Mouse (Mus musculus): ENCODE data around the gene Fras1. TPM values are rescaled to one million over a fixed set of nuclear protein-coding genes. Genes with fewer than 3 reads are reported as not detected.

The Fras1 gene
- polyA plus RNA-seq, 1 experiment from 2014 or later, result 0.81 TPM

GRCm38 (mm10) chr5:96405139-96405842, 31.5 kb downstream of the Fras1 start:
- no peaks in the 10 kb centered on the region for H3K4me1 ChIP-seq (replicated peaks)
- H3K27me3 ChIP-seq, result no peaks in the 10 kb centered on the region
- H3K36me3 ChIP-seq (replicated peaks), result no peaks in the 10 kb centered on the region
- H3K4me3 ChIP-seq (replicated peaks), result no peak overlapping the region
- ATAC-seq (ENCODE audit: insufficient read depth), result no peak
- WGBS (ENCODE audit: insufficient replicate concordance), result 54% methylated on average over 8 of the region's 8 CpGs
- H3K9ac ChIP-seq, result no peak overlapping the region
- H3K4me2 ChIP-seq, result no peak overlapping the region
- no peaks in the 10 kb centered on the region for H3K9me3 ChIP-seq (replicated peaks)
- no peak overlapping the region for H3K27ac ChIP-seq (replicated peaks)

- 57% methylated on average over 2 of the region's 2 CpGs for WGBS (ENCODE audit: insufficient replicate concordance)
- H3K27ac ChIP-seq (replicated peaks), result no peak overlapping the region
- no peaks in the 10 kb centered on the region for H3K27me3 ChIP-seq
- no peak for ATAC-seq (ENCODE audit: insufficient read depth)
- no peak overlapping the region for H3K4me2 ChIP-seq
- no peaks in the 10 kb centered on the region for H3K9me3 ChIP-seq (replicated peaks)
- no peak overlapping the region for H3K4me3 ChIP-seq (replicated peaks)
- H3K9ac ChIP-seq, result no peak overlapping the region
- H3K4me1 ChIP-seq (replicated peaks), result no peaks in the 10 kb centered on the region
- no peaks in the 10 kb centered on the region for H3K36me3 ChIP-seq (replicated peaks)
These were observed 34.5 kb downstream of the Fras1 start for GRCm38 (mm10) chr5:96408291-96408690.

- Histone ChIP-seq H3K4me2 (no peak overlapping the region), H3K36me3 (replicated peaks) (no peaks in the 10 kb centered on the region), H3K27ac (replicated peaks) (no peak overlapping the region), H3K27me3 (no peaks in the 10 kb centered on the region), H3K4me1 (replicated peaks) (no peaks in the 10 kb centered on the region), H3K9ac (no peak overlapping the region), H3K9me3 (replicated peaks) (no peaks in the 10 kb centered on the region), H3K4me3 (replicated peaks) (no peak overlapping the region)
- no peak for ATAC-seq (ENCODE audit: insufficient read depth)
- WGBS (ENCODE audit: insufficient replicate concordance), result 63% methylated on average over 11 of the region's 11 CpGs
These were observed 39.1 kb downstream of the Fras1 start for GRCm38 (mm10) chr5:96412754-96413394.

- no peak overlapping the region for H3K4me3 ChIP-seq (replicated peaks)
- 0 out of 2 replicates have a peak, but pooled peaks cover 3% of the 10 kb centered on the region for H3K9me3 ChIP-seq (replicated peaks)
- 64% methylated on average over 4 of the region's 4 CpGs for WGBS (ENCODE audit: insufficient replicate concordance)
- no peaks in the 10 kb centered on the region for H3K36me3 ChIP-seq (replicated peaks)
- H3K27ac ChIP-seq (replicated peaks), result no peak overlapping the region
- no peaks in the 10 kb centered on the region for H3K27me3 ChIP-seq
- H3K4me1 ChIP-seq (replicated peaks), result no peaks in the 10 kb centered on the region
- no peak overlapping the region for H3K4me2 ChIP-seq
- H3K9ac ChIP-seq, result no peak overlapping the region
- no peak for ATAC-seq (ENCODE audit: insufficient read depth)
These were observed 43.4 kb downstream of the Fras1 start for GRCm38 (mm10) chr5:96417121-96417520.

GRCm38 (mm10) chr5:96421550-96421949, 47.8 kb downstream of the Fras1 start:
- ATAC-seq (ENCODE audit: insufficient read depth), result no peak
- WGBS (ENCODE audit: insufficient replicate concordance), result 54% methylated on average over 3 of the region's 3 CpGs
- H3K4me3 ChIP-seq (replicated peaks), result no peak overlapping the region
- H3K4me2 ChIP-seq, result no peak overlapping the region
- no peak overlapping the region for H3K9ac ChIP-seq
- no peaks in the 10 kb centered on the region for H3K36me3 ChIP-seq (replicated peaks)
- 0 out of 2 replicates have a peak, but pooled peaks cover 3% of the 10 kb centered on the region for H3K9me3 ChIP-seq (replicated peaks)
- H3K4me1 ChIP-seq (replicated peaks), result no peaks in the 10 kb centered on the region
- no peaks in the 10 kb centered on the region for H3K27me3 ChIP-seq
- no peak overlapping the region for H3K27ac ChIP-seq (replicated peaks)

GRCm38 (mm10) chr5:96422716-96423115, 49.0 kb downstream of the Fras1 start:
- H3K27ac ChIP-seq (replicated peaks), result no peak overlapping the region
- 68% methylated on average over 5 of the region's 5 CpGs for WGBS (ENCODE audit: insufficient replicate concordance)
- no peak for ATAC-seq (ENCODE audit: insufficient read depth)
- H3K36me3 ChIP-seq (replicated peaks), result no peaks in the 10 kb centered on the region
- no peaks in the 10 kb centered on the region for H3K4me1 ChIP-seq (replicated peaks)
- H3K9me3 ChIP-seq (replicated peaks), result 0 out of 2 replicates have a peak, but pooled peaks cover 3% of the 10 kb centered on the region
- H3K27me3 ChIP-seq, result no peaks in the 10 kb centered on the region
- no peak overlapping the region for H3K4me3 ChIP-seq (replicated peaks)
- no peak overlapping the region for H3K9ac ChIP-seq
- no peak overlapping the region for H3K4me2 ChIP-seq

GRCm38 (mm10) chr5:96425391-96425790, 51.6 kb downstream of the Fras1 start:
- H3K4me2 ChIP-seq, result no peak overlapping the region
- WGBS (ENCODE audit: insufficient replicate concordance), result 73% methylated on average over 8 of the region's 8 CpGs
- ATAC-seq (ENCODE audit: insufficient read depth), result no peak

GRCm38 (mm10) chr5:96429532-96430141, 55.9 kb downstream of the Fras1 start:
- Histone ChIP-seq H3K36me3 (replicated peaks) (no peaks in the 10 kb centered on the region), H3K4me2 (no peak overlapping the region), H3K27me3 (no peaks in the 10 kb centered on the region), H3K9me3 (replicated peaks) (no peaks in the 10 kb centered on the region), H3K4me1 (replicated peaks) (no peaks in the 10 kb centered on the region), H3K27ac (replicated peaks) (no peak overlapping the region), H3K4me3 (replicated peaks) (no peak overlapping the region), H3K9ac (no peak overlapping the region)
- ATAC-seq (ENCODE audit: insufficient read depth), result no peak
- WGBS (ENCODE audit: insufficient replicate concordance), result 64% methylated on average over 13 of the region's 13 CpGs

More at GRCm38 (mm10) chr5:96425391-96425790, 51.6 kb downstream of the Fras1 start:
- H3K36me3 ChIP-seq (replicated peaks), result no peaks in the 10 kb centered on the region
- H3K27me3 ChIP-seq, result no peaks in the 10 kb centered on the region
- 0 out of 2 replicates have a peak, but pooled peaks cover 3% of the 10 kb centered on the region for H3K9me3 ChIP-seq (replicated peaks)
- no peak overlapping the region for H3K4me3 ChIP-seq (replicated peaks)
- no peak overlapping the region for H3K27ac ChIP-seq (replicated peaks)
- H3K4me1 ChIP-seq (replicated peaks), result no peaks in the 10 kb centered on the region
- no peak overlapping the region for H3K9ac ChIP-seq

GRCm38 (mm10) chr5:96437870-96438269, 64.1 kb downstream of the Fras1 start:
- no peak overlapping the region for H3K4me3 ChIP-seq (replicated peaks)
- ATAC-seq (ENCODE audit: insufficient read depth), result no peak
- WGBS (ENCODE audit: insufficient replicate concordance), result 63% methylated on average over 4 of the region's 4 CpGs

GRCm38 (mm10) chr5:96439811-96440210, 66.1 kb downstream of the Fras1 start:
- Histone ChIP-seq H3K27me3 (no peaks in the 10 kb centered on the region), H3K9ac (no peak overlapping the region), H3K27ac (replicated peaks) (no peak overlapping the region), H3K36me3 (replicated peaks) (no peaks in the 10 kb centered on the region), H3K4me2 (no peak overlapping the region), H3K4me3 (replicated peaks) (no peak overlapping the region), H3K4me1 (replicated peaks) (no peaks in the 10 kb centered on the region), H3K9me3 (replicated peaks) (no peaks in the 10 kb centered on the region)
- ATAC-seq (ENCODE audit: insufficient read depth), result no peak
- WGBS (ENCODE audit: insufficient replicate concordance), result 65% methylated on average over 4 of the region's 4 CpGs

More at GRCm38 (mm10) chr5:96437870-96438269, 64.1 kb downstream of the Fras1 start:
- H3K27me3 ChIP-seq, result no peaks in the 10 kb centered on the region
- H3K36me3 ChIP-seq (replicated peaks), result no peaks in the 10 kb centered on the region
- no peaks in the 10 kb centered on the region for H3K4me1 ChIP-seq (replicated peaks)
- no peaks in the 10 kb centered on the region for H3K9me3 ChIP-seq (replicated peaks)
- H3K27ac ChIP-seq (replicated peaks), result no peak overlapping the region
- no peak overlapping the region for H3K4me2 ChIP-seq
- H3K9ac ChIP-seq, result no peak overlapping the region

- no peak for ATAC-seq (ENCODE audit: insufficient read depth)
- Histone ChIP-seq H3K36me3 (replicated peaks) (no peaks in the 10 kb centered on the region), H3K9me3 (replicated peaks) (no peaks in the 10 kb centered on the region), H3K4me1 (replicated peaks) (no peaks in the 10 kb centered on the region), H3K9ac (no peak overlapping the region), H3K4me3 (replicated peaks) (no peak overlapping the region), H3K27me3 (no peaks in the 10 kb centered on the region), H3K27ac (replicated peaks) (no peak overlapping the region), H3K4me2 (no peak overlapping the region)
- 66% methylated on average over 7 of the region's 7 CpGs for WGBS (ENCODE audit: insufficient replicate concordance)
These were observed 73.7 kb downstream of the Fras1 start for GRCm38 (mm10) chr5:96447460-96447859.

Measured in liver, embryonic 15.5 days (tissue).